Mouse (Mus musculus) liver, adult 2 months (tissue): ENCODE data around the gene Csk.

Experiments
- CTCF ChIP-seq: fragments of 200-500 bp; IDR thresholded peaks from 2 replicates; pipeline ENCODE4 v1.5.1; 2011; ENCODE audit warnings: low read depth, low read length, control low read depth
- POLR2A ChIP-seq: fragments of 200-500 bp; IDR thresholded peaks from 2 replicates; pipeline ENCODE4 v1.6.1; 2011; ENCODE audit warnings: low read length, control low read depth; ENCODE audit not compliant: insufficient read depth; ENCODE audit errors: extremely low read depth

- no peak for TF ChIP-seq CTCF
- no peak for TF ChIP-seq POLR2A
These were observed 39.5 kb downstream of the Csk start for GRCm38 (mm10) chr9:57613975-57614374.
